Mouse (Mus musculus) liver, embryonic 16.5 days (tissue): ENCODE results near the gene Ncor2. TPM values are rescaled to one million over a fixed set of nuclear protein-coding genes. Genes with fewer than 3 reads are reported as not detected.
A peak's percentile ranks its signal among the peaks of the same experiment; 100 is the strongest.

ENCODE experiments used
- ATAC-seq: fragments of 200-750 bp; cut with Nextera tagmentation; 2 replicates; pipeline ENCODE4 v1.8.0; 2017; ENCODE audit warnings: low read depth, mild to moderate bottlenecking, moderate number of reproducible peaks, moderate library complexity
- H3K27ac ChIP-seq: fragments of 300-500 bp; sonication (generic); 2 replicates; pipeline ENCODE4 v1.5.1; 2014; ENCODE audit warnings: mild to moderate bottlenecking, low read length
- H3K27me3 ChIP-seq: fragments of 300-500 bp; sonication (generic); 2 replicates; pipeline ENCODE4 v1.6.1; 2014; ENCODE audit warnings: low read depth, low read length, mixed read lengths; ENCODE audit not compliant: control insufficient read depth, insufficient read depth
- H3K36me3 ChIP-seq: fragments of 300-500 bp; sonication (generic); 2 replicates; pipeline ENCODE4 v1.6.1; 2014; ENCODE audit warnings: mild to moderate bottlenecking; ENCODE audit not compliant: control insufficient read depth, insufficient read depth
- H3K4me1 ChIP-seq: fragments of 300-500 bp; sonication (generic); 2 replicates; pipeline ENCODE4 v1.6.1; 2014; ENCODE audit warnings: low read depth, low read length, mixed read lengths; ENCODE audit not compliant: control insufficient read depth
- H3K4me2 ChIP-seq: fragments of 300-500 bp; sonication (generic); 2 replicates; pipeline ENCODE4 v1.6.1; 2014; ENCODE audit warnings: low read depth, low read length, mixed read lengths
- H3K4me3 ChIP-seq: fragments of 300-500 bp; sonication (generic); 2 replicates; pipeline ENCODE4 v1.5.1; 2014; ENCODE audit warnings: low read depth, mild to moderate bottlenecking, low read length
- H3K9ac ChIP-seq: fragments of 300-500 bp; sonication (generic); 2 replicates; pipeline ENCODE4 v1.6.1; 2014; ENCODE audit warnings: low read depth, low read length
- H3K9me3 ChIP-seq: fragments of 300-500 bp; sonication (generic); replicated peaks from 2 replicates; pipeline ENCODE4 v1.6.1; 2016; ENCODE audit warnings: low read length; ENCODE audit not compliant: control insufficient read depth
- WGBS: fragments of 180-500 bp; shearing (Covaris S2); extraction: QIAGEN DNeasy Blood & Tissue Kit; methylation state at CpG from one replicate; pipeline ENCODE4 v1.1.7; 2014; ENCODE audit not compliant: insufficient replicate concordance; 5-methylcytosine and 5-hydroxymethylcytosine counted together
- polyA plus RNA-seq: library from polyadenylated mRNA; unstranded; fragments of >200 nt; fragmentation: Nextera tagmentation; extraction: Ambion mirVana; gene quantifications from 2 replicates; pipeline ENCODE4 v1.2.1, GENCODE M21; 2015

The Ncor2 gene
- polyA plus RNA-seq, 1 experiment from 2014 or later, result 4.2 TPM

- no peak for ATAC-seq
- Histone ChIP-seq H3K27me3 (no peaks in the 10 kb centered on the region), H3K36me3 (no peaks in the 10 kb centered on the region), H3K27ac (no peak overlapping the region), H3K4me3 (no peak overlapping the region), H3K4me1 (peaks cover 29% of the 10 kb centered on the region), H3K9me3 (no peaks in the 10 kb centered on the region), H3K9ac (no peak overlapping the region), H3K4me2 (no peak overlapping the region)
- 76% methylated on average over 5 of the region's 5 CpGs for WGBS
These were observed 39.4 kb downstream of the Ncor2 start for GRCm38 (mm10) chr5:125139669-125140068.

- no peak for ATAC-seq
- no peak overlapping the region for H3K4me3 ChIP-seq
- H3K9me3 ChIP-seq, result no peaks in the 10 kb centered on the region
- H3K4me2 ChIP-seq, result no peak overlapping the region
- no peaks in the 10 kb centered on the region for H3K27me3 ChIP-seq
- no peaks in the 10 kb centered on the region for H3K36me3 ChIP-seq
- peaks cover 32% of the 10 kb centered on the region for H3K4me1 ChIP-seq
- H3K27ac ChIP-seq, result no peak overlapping the region
- no peak overlapping the region for H3K9ac ChIP-seq
- WGBS, result 75% methylated on average over 13 of the region's 13 CpGs
These were observed 40.1 kb downstream of the Ncor2 start for GRCm38 (mm10) chr5:125138841-125139430.

- ATAC-seq, result no peak
- H3K4me2 ChIP-seq, result no peak overlapping the region
- H3K4me3 ChIP-seq, result no peak overlapping the region
- no peak overlapping the region for H3K27ac ChIP-seq
- H3K9ac ChIP-seq, result no peak overlapping the region
- H3K27me3 ChIP-seq, result no peaks in the 10 kb centered on the region
- H3K9me3 ChIP-seq, result no peaks in the 10 kb centered on the region
- 66% methylated on average over 18 of the region's 18 CpGs for WGBS
- H3K36me3 ChIP-seq, result no peaks in the 10 kb centered on the region
- peaks cover 32% of the 10 kb centered on the region for H3K4me1 ChIP-seq
These were observed 41.2 kb downstream of the Ncor2 start for GRCm38 (mm10) chr5:125137672-125138285.

GRCm38 (mm10) chr5:125136996-125137671 lies 41.9 kb downstream of the Ncor2 start:
- Histone ChIP-seq H3K4me2 (no peak overlapping the region), H3K4me3 (no peak overlapping the region), H3K9ac (no peak overlapping the region), H3K4me1 (peaks cover 32% of the 10 kb centered on the region), H3K9me3 (no peaks in the 10 kb centered on the region), H3K27ac (no peak overlapping the region), H3K36me3 (no peaks in the 10 kb centered on the region), H3K27me3 (no peaks in the 10 kb centered on the region)
- ATAC-seq, result no peak
- 28% methylated on average over 14 of the region's 14 CpGs for WGBS

- H3K27me3 ChIP-seq, result no peaks in the 10 kb centered on the region
- no peak overlapping the region for H3K27ac ChIP-seq
- 66% methylated on average over 5 of the region's 5 CpGs for WGBS
- no peak overlapping the region for H3K4me2 ChIP-seq
- H3K4me1 ChIP-seq, result peaks cover 31% of the 10 kb centered on the region
- no peak overlapping the region for H3K9ac ChIP-seq
- H3K9me3 ChIP-seq, result no peaks in the 10 kb centered on the region
- H3K4me3 ChIP-seq, result no peak overlapping the region
- H3K36me3 ChIP-seq, result no peaks in the 10 kb centered on the region
- ATAC-seq, result no peak
These were observed 42.6 kb downstream of the Ncor2 start for GRCm38 (mm10) chr5:125136296-125136995.

GRCm38 (mm10) chr5:125134795-125135468 lies 44.1 kb downstream of the Ncor2 start:
- Histone ChIP-seq H3K4me3 (no peak overlapping the region), H3K27ac (no peak overlapping the region), H3K9me3 (no peaks in the 10 kb centered on the region), H3K9ac (no peak overlapping the region), H3K27me3 (no peaks in the 10 kb centered on the region), H3K4me1 (peaks cover 17% of the 10 kb centered on the region), H3K4me2 (no peak overlapping the region), H3K36me3 (no peaks in the 10 kb centered on the region)
- WGBS, result 53% methylated on average over 11 of the region's 11 CpGs
- peak; percentile 70 for ATAC-seq

- Histone ChIP-seq H3K4me3 (no peak overlapping the region), H3K4me2 (no peak overlapping the region), H3K9me3 (no peaks in the 10 kb centered on the region), H3K36me3 (no peaks in the 10 kb centered on the region), H3K27me3 (no peaks in the 10 kb centered on the region), H3K4me1 (peaks cover 16% of the 10 kb centered on the region), H3K9ac (no peak overlapping the region), H3K27ac (no peak overlapping the region)
- WGBS, result 47% methylated on average over 7 of the region's 7 CpGs
- no peak for ATAC-seq
These were observed 44.6 kb downstream of the Ncor2 start for GRCm38 (mm10) chr5:125134391-125134790.

GRCm38 (mm10) chr5:125133651-125134050 lies 45.4 kb downstream of the Ncor2 start:
- H3K27ac ChIP-seq, result no peak overlapping the region
- no peak for ATAC-seq
- no peaks in the 10 kb centered on the region for H3K27me3 ChIP-seq
- peaks cover 16% of the 10 kb centered on the region for H3K4me1 ChIP-seq
- no peak overlapping the region for H3K9ac ChIP-seq
- 54% methylated on average over 4 of the region's 4 CpGs for whole genome bisulfite sequencing
- no peaks in the 10 kb centered on the region for H3K36me3 ChIP-seq
- no peak overlapping the region for H3K4me2 ChIP-seq
- no peaks in the 10 kb centered on the region for H3K9me3 ChIP-seq
- no peak overlapping the region for H3K4me3 ChIP-seq
